Mouse (Mus musculus): ENCODE results near the gene Zfp942.

- TF ChIP-seq EP300 (IDR thresholded peaks at IDR 0.05) = no peak
- no peak for TF ChIP-seq CTCF (IDR thresholded peaks at IDR 0.05)
These were observed 1.0 kb upstream of the Zfp942 start for GRCm38 (mm10) chr17:21963302-21963701.
